Mouse (Mus musculus) heart, adult 18-20 months (tissue): ENCODE results near the gene Zfp566. TPM values are rescaled to one million over a fixed set of nuclear protein-coding genes. Genes with fewer than 3 reads are reported as not detected.
A peak's percentile ranks its signal among the peaks of the same experiment; 100 is the strongest.
"Not testable (repeated sequence)": the region's sequence is repeated elsewhere in the genome, so short reads cannot be mapped to it uniquely, and the experiment has no call there.

Source experiments
- DNase-seq, 2 experiments: peaks; one replicate each; pipeline ENCODE4 v3.0.0; 2021 to 2022; ENCODE audit warnings: mixed read lengths in 1 of 2
- long read RNA-seq, 2 experiments: library from polyadenylated mRNA; stranded (forward); transcript quantifications; one replicate each; pipeline ENCODE4 v2.0.0; 2021
- total RNA-seq, 2 experiments: library from RNA; stranded (reverse); gene quantifications; 2 replicates each; pipeline ENCODE4 v1.2.3; 2021

Zfp566 gene
- 1 to 10 TPM; 1.4 to 1.9 TPM for total RNA-seq
- long read RNA-seq, experiment 1, partial matches to known transcripts, result 0 of 2 reads
- long read RNA-seq, experiment 1, other reads (novel, unspliced or antisense), result 0 of 2 reads
- long read RNA-seq, experiment 2, result 0 reads

DNA sequence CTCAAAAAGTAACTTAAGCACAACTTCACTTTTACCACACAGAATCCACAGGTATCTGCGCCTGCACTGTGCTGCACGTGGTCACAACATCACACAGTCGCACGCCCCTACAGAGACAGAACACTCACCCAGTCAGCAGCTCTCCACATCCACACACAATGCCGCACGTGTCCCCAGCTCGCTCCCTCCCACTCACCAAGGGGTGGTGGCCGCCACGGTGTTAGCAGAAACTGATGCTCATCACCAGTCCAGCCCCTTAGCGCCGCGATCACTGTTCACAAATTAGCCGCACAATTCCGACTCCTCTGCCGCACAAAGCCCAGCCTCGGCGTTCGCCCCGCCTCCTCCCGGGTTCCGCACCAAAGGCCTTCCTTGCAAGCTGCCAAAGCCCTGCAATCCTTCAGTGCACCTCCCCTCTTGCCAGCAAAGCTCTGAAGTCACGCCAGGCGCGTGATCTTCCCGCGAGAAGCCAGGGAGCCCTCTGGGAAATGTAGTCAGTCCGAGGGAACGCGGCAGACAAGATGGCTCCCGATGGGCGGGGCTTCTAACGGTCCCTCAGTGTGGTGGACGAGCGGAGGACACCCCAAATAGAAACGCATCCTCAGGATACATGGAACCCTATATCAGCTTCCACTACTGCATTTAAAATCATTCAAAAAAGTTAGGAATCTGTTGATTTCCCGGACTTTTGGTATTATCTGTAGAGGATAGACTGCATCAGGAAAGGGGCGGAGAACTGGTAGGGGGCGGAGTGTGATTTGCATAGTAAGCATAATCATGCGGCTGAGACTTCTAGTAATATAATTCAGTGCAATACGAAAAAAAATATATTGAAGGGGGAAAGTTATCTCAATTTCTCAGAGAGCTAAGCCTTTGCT is at the start of gene Zfp566, which contains the start of gene Gm26920:
TSS of gene Zfp566 (minus strand) at position 436 of the 878 bp plus-strand sequence.
TSS of gene Gm26920 (minus strand) at position 319 of the 878 bp plus-strand sequence.
- DNase-seq, result peak; percentile 98

GRCm38 (mm10) chr7:30136826-30137225 is 46.5 kb upstream of the Zfp566 start:
- no peak for DNase-seq

GRCm38 (mm10) chr7:30132396-30132795 is 42.1 kb upstream of the Zfp566 start:
- no peak for DNase-seq

- DNase-seq, result no peak
Measured at GRCm38 (mm10) chr7:30129900-30130299, 39.6 kb upstream of the Zfp566 start.

DNA sequence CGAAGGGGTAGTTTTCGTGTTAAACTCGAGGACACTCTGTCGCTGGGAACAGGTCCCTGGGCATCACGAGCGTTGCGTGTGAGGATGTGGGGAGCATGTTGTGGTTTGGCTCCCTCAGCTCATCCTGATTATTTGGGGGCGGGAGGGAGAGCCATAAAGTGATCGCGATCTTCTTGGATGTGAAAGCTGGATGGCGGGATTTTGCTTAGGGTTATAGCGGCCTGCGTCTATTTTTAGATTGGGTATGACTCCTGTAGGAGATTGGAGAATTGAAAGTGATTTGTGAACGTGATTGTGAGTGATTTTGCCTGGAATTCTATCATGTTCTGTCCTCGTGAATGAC is 31.8 kb upstream of the Zfp566 start:
- no peak for DNase-seq

GRCm38 (mm10) chr7:30121308-30122187 is 31.2 kb upstream of the Zfp566 start, which contains the start of gene Zfp382:
TSS of gene Zfp382 (plus strand) at chr7:30121942.
- peak; percentile 94 for DNase-seq

- DNase-seq, result not testable (repeated sequence)
Measured at GRCm38 (mm10) chr7:30117935-30118334, 27.6 kb upstream of the Zfp566 start.

DNA sequence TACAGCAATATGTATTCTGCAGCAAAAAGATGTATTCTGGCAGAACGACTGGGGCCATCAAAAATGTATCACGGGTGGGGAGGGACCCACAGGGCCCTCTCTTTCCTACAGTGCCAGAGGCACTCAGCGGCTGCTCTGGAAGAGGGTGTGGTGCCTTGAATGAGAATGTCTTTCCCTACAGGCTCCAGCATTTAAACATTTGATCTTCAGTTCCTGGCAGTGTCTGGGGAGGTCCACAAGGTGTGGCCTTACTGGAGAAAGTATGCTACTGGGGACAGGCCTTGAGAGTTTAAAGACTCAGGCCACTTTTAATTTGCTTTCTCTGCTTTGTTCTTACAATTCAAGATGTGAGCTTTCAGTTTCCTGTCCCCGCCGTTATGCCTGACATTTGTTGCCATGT is 25.7 kb upstream of the Zfp566 start:
- DNase-seq, result no peak

GRCm38 (mm10) chr7:30099297-30099696 is 9.0 kb upstream of the Zfp566 start:
- peak in 1 of 2 experiments; percentile 42 for DNase-seq

DNA sequence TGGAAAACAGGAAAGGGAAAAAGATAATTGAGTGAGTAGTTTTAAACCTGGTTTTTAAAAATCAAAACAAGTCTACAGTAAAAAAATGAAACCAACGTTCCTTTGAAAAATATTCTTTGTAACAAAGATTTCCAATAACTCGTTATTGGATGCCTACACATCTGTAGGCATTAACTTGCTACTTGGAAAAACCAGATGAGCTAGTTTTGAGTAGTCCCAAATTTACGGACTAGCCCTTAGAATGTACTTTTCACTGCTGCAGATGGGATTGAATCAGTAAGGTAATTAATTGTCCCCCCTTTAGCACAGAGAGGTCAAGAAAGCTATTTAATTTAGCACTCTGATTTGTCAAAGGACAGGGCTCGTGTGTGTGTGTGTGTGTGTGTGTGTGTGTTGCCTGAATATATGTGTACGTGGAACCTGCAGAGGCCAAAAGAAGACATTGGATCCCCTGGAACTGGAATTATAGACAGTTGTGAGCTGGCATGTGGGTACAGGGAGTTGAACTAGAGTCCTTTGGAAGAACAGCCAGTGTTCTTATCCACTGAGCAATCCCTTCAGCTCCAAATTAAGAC is 5.3 kb upstream of the Zfp566 start:
- DNase-seq, result no peak

DNA sequence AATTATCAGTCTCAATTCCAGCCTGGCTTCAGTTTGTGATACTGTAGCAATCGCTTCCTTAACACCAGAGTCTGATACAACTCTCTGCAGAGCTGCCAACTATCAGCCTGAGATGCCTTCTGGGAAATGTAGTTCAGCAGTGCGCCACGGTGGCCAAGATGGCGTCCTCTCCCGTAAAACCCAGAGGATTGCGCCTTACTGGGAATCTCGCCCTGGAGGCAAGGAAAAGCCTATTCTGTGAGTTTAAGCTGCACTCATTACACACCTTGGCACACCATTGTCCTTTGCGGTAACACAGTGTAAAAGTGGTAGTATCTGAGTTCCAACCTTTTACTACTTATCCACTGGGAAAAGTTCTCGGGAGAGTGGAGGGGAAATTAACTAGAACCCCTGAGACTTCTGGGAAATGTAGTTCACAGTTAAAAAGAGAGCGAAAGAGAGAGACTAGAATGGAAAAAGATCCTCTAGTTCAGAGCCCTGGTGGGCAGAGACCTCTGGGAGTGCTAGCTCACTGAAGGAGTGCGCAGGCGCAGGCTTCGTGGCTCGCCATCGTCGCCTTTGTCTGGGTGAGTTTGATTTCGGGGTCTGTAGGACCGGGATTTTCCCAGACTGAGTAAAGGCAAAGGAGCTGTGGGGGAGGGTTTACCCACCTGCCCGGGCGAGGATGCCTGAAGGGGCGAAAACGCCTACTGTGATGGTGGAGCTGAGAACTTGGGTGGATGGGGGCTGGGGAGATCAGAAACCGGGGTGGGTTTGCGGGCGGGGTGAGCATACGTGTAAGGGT is 4.5 kb upstream of the Zfp566 start, which contains the start of gene Zfp260:
TSS of gene Zfp260 (plus strand) at position 132 of the 784 bp plus-strand sequence.
- DNase-seq, result peak; percentile 95

- DNase-seq, result no peak
Measured at GRCm38 (mm10) chr7:30093918-30094415, 3.6 kb upstream of the Zfp566 start.

- no peak for DNase-seq
Measured at GRCm38 (mm10) chr7:30092666-30093065, 2.3 kb upstream of the Zfp566 start.

- peak; percentile 11 to 27 for DNase-seq
Measured at GRCm38 (mm10) chr7:30090970-30091585, 751 bp upstream of the Zfp566 start.

DNA sequence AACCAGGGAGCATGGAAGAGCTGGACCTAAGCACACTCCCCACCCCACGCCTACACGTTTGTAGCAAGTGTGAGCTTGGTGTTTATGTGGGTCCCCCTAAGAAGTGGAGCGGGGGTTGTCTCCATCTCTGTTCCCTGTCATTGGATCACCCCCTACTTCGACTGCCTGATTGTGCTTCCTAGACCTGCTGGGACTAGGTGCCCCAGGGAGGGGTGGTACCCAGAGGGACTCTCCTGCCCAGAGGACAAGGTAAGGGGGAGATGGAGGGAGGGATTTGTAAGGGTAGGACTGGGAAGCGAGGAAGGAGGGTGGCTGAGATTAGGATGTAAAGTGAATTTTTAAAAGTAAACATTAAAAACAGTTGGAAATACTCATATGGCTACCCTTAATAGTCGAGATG is 922 bp downstream of the Zfp566 start:
- no peak for DNase-seq

GRCm38 (mm10) chr7:30086524-30086923 is 3.8 kb downstream of the Zfp566 start:
- no peak for DNase-seq

DNA sequence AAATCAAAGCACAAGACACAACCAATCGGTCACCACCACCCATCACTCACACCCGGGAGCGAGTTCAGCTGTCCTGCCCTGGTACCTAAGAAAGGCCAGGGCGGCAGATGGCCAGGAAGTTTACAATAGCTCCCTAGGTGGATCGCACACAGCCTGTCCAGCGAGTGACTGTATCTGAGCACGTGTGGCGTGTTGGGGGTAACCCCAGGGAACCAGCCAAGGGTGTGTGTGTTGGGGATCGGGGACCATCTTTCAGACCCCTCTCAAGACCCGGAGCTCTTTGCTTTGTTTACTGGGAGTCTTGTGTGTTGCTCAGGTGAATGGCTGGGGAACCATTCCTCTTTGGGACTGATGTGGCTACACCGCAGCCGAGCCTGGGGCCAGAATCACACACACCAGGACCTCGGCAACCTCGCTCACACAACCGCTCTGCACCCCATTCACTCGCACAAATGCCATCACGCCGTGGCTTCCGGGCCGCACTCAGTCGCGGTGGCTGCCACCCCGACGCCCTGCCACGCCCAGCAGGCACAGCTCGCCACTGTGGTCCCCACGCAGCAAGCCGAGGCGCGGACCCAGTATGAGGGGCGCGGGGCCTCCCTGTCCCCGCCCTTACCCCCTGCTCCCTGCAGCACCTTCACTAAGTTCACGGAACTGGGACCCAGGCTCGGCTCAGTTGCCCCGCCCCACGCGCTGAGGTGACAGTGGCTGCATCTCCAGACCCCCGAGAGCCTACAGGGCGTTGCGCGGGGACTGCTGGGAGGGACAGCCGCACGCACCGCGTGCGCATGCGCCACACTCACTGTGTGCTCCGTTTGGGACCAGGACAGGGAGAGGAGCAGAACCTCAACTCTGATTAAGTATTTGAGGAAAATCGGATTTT is 17.9 kb downstream of the Zfp566 start, which contains the start of gene Zfp82:
TSS of gene Zfp82 (minus strand) at position 755 of the 883 bp plus-strand sequence.
- peak; percentile 87 to 88 for DNase-seq

- DNase-seq, result no peak
Measured at GRCm38 (mm10) chr7:30064622-30065021, 25.7 kb downstream of the Zfp566 start.

GRCm38 (mm10) chr7:30062478-30062877 is 27.8 kb downstream of the Zfp566 start:
- DNase-seq, result no peak
